Mouse (Mus musculus) midbrain, embryonic 12.5 days (tissue): Measurements from ENCODE around the gene Fam19a1. TPM values are rescaled to one million over a fixed set of nuclear protein-coding genes. Genes with fewer than 3 reads are reported as not detected.
"Not testable (repeated sequence)": the region's sequence is repeated elsewhere in the genome, so short reads cannot be mapped to it uniquely, and the experiment has no call there.

Experiments
- ATAC-seq: fragments of 200-750 bp; cut with Nextera tagmentation; 2 replicates; pipeline ENCODE4 v1.8.0; 2017; ENCODE audit warnings: low read depth, moderate TSS enrichment, moderate library complexity; ENCODE audit not compliant: low FRiP score
- H3K27ac ChIP-seq: fragments of 300-500 bp; sonication (generic); replicated peaks from 2 replicates; pipeline ENCODE4 v1.5.1; 2016; ENCODE audit warnings: mild to moderate bottlenecking
- H3K27me3 ChIP-seq: fragments of 300-500 bp; sonication (generic); 2 replicates; pipeline ENCODE4 v1.6.1; 2016; ENCODE audit warnings: mild to moderate bottlenecking
- H3K36me3 ChIP-seq: fragments of 300-500 bp; sonication (generic); 2 replicates; pipeline ENCODE4 v1.6.1; 2016
- H3K4me1 ChIP-seq: fragments of 300-500 bp; sonication (generic); 2 replicates; pipeline ENCODE4 v1.6.1; 2016
- H3K4me2 ChIP-seq: fragments of 300-500 bp; sonication (generic); replicated peaks from 2 replicates; pipeline ENCODE4 v1.6.1; 2016; ENCODE audit warnings: mild to moderate bottlenecking, moderate library complexity
- H3K4me3 ChIP-seq: fragments of 300-500 bp; sonication (generic); 2 replicates; pipeline ENCODE4 v1.5.1; 2016; ENCODE audit warnings: mild to moderate bottlenecking
- H3K9ac ChIP-seq: fragments of 300-500 bp; sonication (generic); replicated peaks from 2 replicates; pipeline ENCODE4 v1.6.1; 2016; ENCODE audit warnings: mild to moderate bottlenecking, moderate library complexity
- H3K9me3 ChIP-seq: fragments of 300-500 bp; sonication (generic); 2 replicates; pipeline ENCODE4 v1.6.1; 2016; ENCODE audit warnings: mild to moderate bottlenecking
- WGBS: fragments of 180-500 bp; shearing (Covaris S2); methylation state at CpG from one replicate; pipeline ENCODE4 v1.1.7; 2016; 5-methylcytosine and 5-hydroxymethylcytosine counted together
- polyA plus RNA-seq: library from polyadenylated mRNA; unstranded; fragments of >200 nt; fragmentation: Nextera tagmentation; extraction: Ambion mirVana; gene quantifications from 2 replicates; pipeline ENCODE4 v1.2.1, GENCODE M21; 2016

Gene Fam19a1
- polyA plus RNA-seq, 1 experiment from 2014 or later, result 1.7 TPM

- H3K9ac ChIP-seq, result no peak within 1 kb of the TSS
- H3K9me3 ChIP-seq, result no peaks in the 10 kb centered on the region
- no peak within 1 kb of the TSS for H3K4me3 ChIP-seq
- no peak within 1 kb of the TSS for H3K4me2 ChIP-seq
- no peaks in the 10 kb centered on the region for H3K27me3 ChIP-seq
- ATAC-seq, result no peak
- no peaks in the 10 kb centered on the region for H3K4me1 ChIP-seq
- 86% methylated on average over 18 of the region's 18 CpGs for WGBS
- no peaks in the 10 kb centered on the region for H3K36me3 ChIP-seq
- H3K27ac ChIP-seq, result no peak within 1 kb of the TSS
Observed at GRCm38 (mm10) chr6:96165818-96166379, 52.9 kb downstream of the Fam19a1 start, which contains the start of gene 1700123L14Rik. TSS of gene 1700123L14Rik (minus strand) at chr6:96166243.

- Histone ChIP-seq H3K9ac (no peak overlapping the region), H3K4me1 (no peaks in the 10 kb centered on the region), H3K4me3 (no peak overlapping the region), H3K4me2 (no peak overlapping the region), H3K9me3 (no peaks in the 10 kb centered on the region), H3K36me3 (no peaks in the 10 kb centered on the region), H3K27me3 (no peaks in the 10 kb centered on the region), H3K27ac (no peak overlapping the region)
- ATAC-seq, result no peak
Observed at GRCm38 (mm10) chr6:96167031-96167430, 54.1 kb downstream of the Fam19a1 start.

GRCm38 (mm10) chr6:96173681-96174080, 60.7 kb downstream of the Fam19a1 start:
- H3K4me2 ChIP-seq, result no peak overlapping the region
- no peak for ATAC-seq
- 80% methylated on average over 2 of the region's 3 CpGs for WGBS

GRCm38 (mm10) chr6:96178530-96178929, 65.6 kb downstream of the Fam19a1 start:
- no peak overlapping the region for H3K27ac ChIP-seq
- no peak overlapping the region for H3K4me2 ChIP-seq
- no peaks in the 10 kb centered on the region for H3K27me3 ChIP-seq
- no peak overlapping the region for H3K9ac ChIP-seq
- no peak for ATAC-seq
- no peaks in the 10 kb centered on the region for H3K4me1 ChIP-seq
- H3K9me3 ChIP-seq, result no peaks in the 10 kb centered on the region
- H3K36me3 ChIP-seq, result no peaks in the 10 kb centered on the region
- H3K4me3 ChIP-seq, result no peak overlapping the region

More at GRCm38 (mm10) chr6:96173681-96174080, 60.7 kb downstream of the Fam19a1 start:
- no peaks in the 10 kb centered on the region for H3K36me3 ChIP-seq
- no peak overlapping the region for H3K9ac ChIP-seq
- H3K4me3 ChIP-seq, result no peak overlapping the region
- H3K4me1 ChIP-seq, result no peaks in the 10 kb centered on the region
- H3K27ac ChIP-seq, result no peak overlapping the region
- H3K9me3 ChIP-seq, result no peaks in the 10 kb centered on the region
- no peaks in the 10 kb centered on the region for H3K27me3 ChIP-seq

GRCm38 (mm10) chr6:96183392-96183791, 70.4 kb downstream of the Fam19a1 start:
- Histone ChIP-seq H3K9me3 (no peaks in the 10 kb centered on the region), H3K4me1 (no peaks in the 10 kb centered on the region), H3K27me3 (no peaks in the 10 kb centered on the region), H3K9ac (no peak overlapping the region), H3K4me2 (no peak overlapping the region), H3K27ac (no peak overlapping the region), H3K36me3 (no peaks in the 10 kb centered on the region), H3K4me3 (no peak overlapping the region)
- 69% methylated on average over 4 of the region's 4 CpGs for WGBS
- no peak for ATAC-seq

- H3K27me3 ChIP-seq, result no peaks in the 10 kb centered on the region
Observed at GRCm38 (mm10) chr6:96186517-96186916, 73.6 kb downstream of the Fam19a1 start.

GRCm38 (mm10) chr6:96198991-96199390, 86.0 kb downstream of the Fam19a1 start:
- 91% methylated on average over 2 of the region's 2 CpGs for WGBS
- H3K4me1 ChIP-seq, result not testable (repeated sequence)

More at GRCm38 (mm10) chr6:96186517-96186916, 73.6 kb downstream of the Fam19a1 start:
- 86% methylated on average over 2 of the region's 2 CpGs for WGBS
- Histone ChIP-seq H3K4me2 (no peak overlapping the region), H3K9ac (no peak overlapping the region), H3K27ac (no peak overlapping the region), H3K4me1 (no peaks in the 10 kb centered on the region), H3K36me3 (no peaks in the 10 kb centered on the region), H3K4me3 (no peak overlapping the region), H3K9me3 (no peaks in the 10 kb centered on the region)
- no peak for ATAC-seq

GRCm38 (mm10) chr6:96205395-96205794, 92.4 kb downstream of the Fam19a1 start:
- no peaks in the 10 kb centered on the region for H3K4me1 ChIP-seq
- H3K9ac ChIP-seq, result no peak overlapping the region
- H3K27me3 ChIP-seq, result no peaks in the 10 kb centered on the region
- WGBS, result 96% methylated on average over 2 of the region's 2 CpGs
- no peak overlapping the region for H3K27ac ChIP-seq
- no peak for ATAC-seq
- no peak overlapping the region for H3K4me3 ChIP-seq
- no peak overlapping the region for H3K4me2 ChIP-seq
- H3K9me3 ChIP-seq, result no peaks in the 10 kb centered on the region
- no peaks in the 10 kb centered on the region for H3K36me3 ChIP-seq

More at GRCm38 (mm10) chr6:96198991-96199390, 86.0 kb downstream of the Fam19a1 start:
- ATAC-seq, H3K27ac ChIP-seq, H3K4me3 ChIP-seq, H3K9me3 ChIP-seq, H3K4me2 ChIP-seq, H3K36me3 ChIP-seq, H3K9ac ChIP-seq, H3K27me3 ChIP-seq: not testable (repeated sequence)

- Histone ChIP-seq H3K9ac (no peak overlapping the region), H3K4me2 (no peak overlapping the region), H3K4me3 (no peak overlapping the region), H3K4me1 (no peaks in the 10 kb centered on the region), H3K27me3 (no peaks in the 10 kb centered on the region), H3K27ac (no peak overlapping the region), H3K36me3 (no peaks in the 10 kb centered on the region), H3K9me3 (no peaks in the 10 kb centered on the region)
- ATAC-seq, result no peak
Observed at GRCm38 (mm10) chr6:96234806-96235205, 121.9 kb downstream of the Fam19a1 start.

GRCm38 (mm10) chr6:96244320-96244719, 131.4 kb downstream of the Fam19a1 start:
- Histone ChIP-seq H3K4me2 (no peak overlapping the region), H3K27me3 (no peaks in the 10 kb centered on the region), H3K4me1 (no peaks in the 10 kb centered on the region), H3K27ac (no peak overlapping the region), H3K4me3 (no peak overlapping the region), H3K36me3 (no peaks in the 10 kb centered on the region), H3K9me3 (no peaks in the 10 kb centered on the region), H3K9ac (no peak overlapping the region)
- 92% methylated on average over 3 of the region's 3 CpGs for WGBS
- ATAC-seq, result no peak

- no peak overlapping the region for H3K27ac ChIP-seq
- WGBS, result 66% methylated on average over 3 of the region's 3 CpGs
- no peaks in the 10 kb centered on the region for H3K4me1 ChIP-seq
- no peaks in the 10 kb centered on the region for H3K27me3 ChIP-seq
- ATAC-seq, result no peak
- H3K9ac ChIP-seq, result no peak overlapping the region
- no peak overlapping the region for H3K4me3 ChIP-seq
- no peaks in the 10 kb centered on the region for H3K9me3 ChIP-seq
- H3K36me3 ChIP-seq, result no peaks in the 10 kb centered on the region
- H3K4me2 ChIP-seq, result no peak overlapping the region
Observed at GRCm38 (mm10) chr6:96252001-96252400, 139.0 kb downstream of the Fam19a1 start.

GRCm38 (mm10) chr6:96254815-96255214, 141.9 kb downstream of the Fam19a1 start:
- WGBS, result 91% methylated on average over 2 of the region's 2 CpGs
- H3K4me2 ChIP-seq, result no peak overlapping the region
- H3K9me3 ChIP-seq, result no peaks in the 10 kb centered on the region

GRCm38 (mm10) chr6:96258651-96259050, 145.7 kb downstream of the Fam19a1 start:
- Histone ChIP-seq H3K27ac (no peak overlapping the region), H3K4me3 (no peak overlapping the region), H3K9me3 (no peaks in the 10 kb centered on the region), H3K36me3 (no peaks in the 10 kb centered on the region), H3K9ac (no peak overlapping the region), H3K4me2 (no peak overlapping the region), H3K4me1 (no peaks in the 10 kb centered on the region), H3K27me3 (no peaks in the 10 kb centered on the region)
- WGBS, result 92% methylated on average over 3 of the region's 3 CpGs
- ATAC-seq, result no peak

More at GRCm38 (mm10) chr6:96254815-96255214, 141.9 kb downstream of the Fam19a1 start:
- no peak for ATAC-seq
- Histone ChIP-seq H3K36me3 (no peaks in the 10 kb centered on the region), H3K27me3 (no peaks in the 10 kb centered on the region), H3K9ac (no peak overlapping the region), H3K4me1 (no peaks in the 10 kb centered on the region), H3K27ac (no peak overlapping the region), H3K4me3 (no peak overlapping the region)
